Comparison of ENCODE assay signal across 21 mouse cellular contexts in the genomic region with DNA sequence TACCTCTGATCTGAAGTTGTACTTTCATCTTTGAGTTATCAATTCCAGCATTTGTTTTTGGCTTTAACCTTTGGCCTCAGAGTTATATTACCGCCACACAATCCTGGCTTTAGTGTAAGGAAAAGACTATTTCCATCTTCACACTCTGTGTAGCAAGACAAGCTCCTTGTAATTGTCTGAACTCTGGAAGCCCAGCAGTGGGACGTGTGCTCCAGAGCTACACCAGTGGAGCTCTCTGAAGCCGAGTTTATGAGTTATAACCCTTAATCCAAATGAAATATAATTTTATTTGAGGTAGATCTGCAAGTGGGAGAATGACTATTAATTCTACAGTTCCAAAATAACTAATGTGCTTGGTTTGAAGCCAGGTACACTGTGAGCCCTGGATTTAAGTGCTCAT.
DNase-seq lines count a peak whose midpoint lies in the region; ATAC-seq and TF ChIP-seq lines count a peak whose summit lies in the region.
"Had no signal": no experiment of that assay in that cellular context is flagged by ENCODE, and none has a peak within 500 bp of the region (broad histone marks: within the 10 kb centered on the region; RNA-seq: fewer than 3 reads in every experiment).

No protein-coding gene starts in this region.

- H3K4me3 ChIP-seq in limb, embryonic 13.5 days = no peak overlapping the region
- H3K4me3 ChIP-seq in limb, embryonic 10.5 days = no peak overlapping the region
- no peak overlapping the region for H3K4me3 ChIP-seq in limb, embryonic 14.5 days (replicated peaks; ENCODE audit: low read length)
- no peak overlapping the region for H3K4me3 ChIP-seq in limb, embryonic 15.5 days
- no peak overlapping the region for H3K4me3 ChIP-seq in hindbrain, embryonic 11.5 days (ENCODE audit: low read depth, low read length)

- H3K9ac ChIP-seq in limb, embryonic 13.5 days = no peak overlapping the region
- H3K9ac ChIP-seq in limb, embryonic 14.5 days (ENCODE audit: low read depth, low read length, severe bottlenecking) = no peak overlapping the region
- no peak overlapping the region for H3K9ac ChIP-seq in limb, embryonic 15.5 days
- no peak overlapping the region for H3K9ac ChIP-seq in hindbrain, embryonic 11.5 days (ENCODE audit: low read depth, low read length)

- 47% methylated on average over 3 of the region's 3 CpGs for WGBS in limb, embryonic 13.5 days
- 81% methylated on average over 3 of the region's 3 CpGs for WGBS in limb, embryonic 10.5 days
- 46% methylated on average over 3 of the region's 3 CpGs for WGBS in limb, embryonic 14.5 days
- 37% methylated on average over 3 of the region's 3 CpGs for WGBS in limb, embryonic 15.5 days
- 78% methylated on average over 3 of the region's 3 CpGs for WGBS in hindbrain, embryonic 11.5 days

- no peaks in the 10 kb centered on the region for H3K4me1 ChIP-seq in limb, embryonic 13.5 days
- H3K4me1 ChIP-seq in limb, embryonic 10.5 days = no peaks in the 10 kb centered on the region
- H3K4me1 ChIP-seq in limb, embryonic 14.5 days (ENCODE audit: control insufficient read depth, insufficient read depth, low read length) = no peaks in the 10 kb centered on the region
- H3K4me1 ChIP-seq in limb, embryonic 15.5 days = no peaks in the 10 kb centered on the region
- no peaks in the 10 kb centered on the region; the same call in 1 of the 2 replicates for H3K4me1 ChIP-seq in hindbrain, embryonic 11.5 days (replicated peaks; ENCODE audit: control insufficient read depth, insufficient read depth, low read length)

- no peaks in the 10 kb centered on the region for H3K36me3 ChIP-seq in limb, embryonic 13.5 days
- H3K36me3 ChIP-seq in limb, embryonic 10.5 days = no peaks in the 10 kb centered on the region
- no peaks in the 10 kb centered on the region for H3K36me3 ChIP-seq in limb, embryonic 14.5 days (ENCODE audit: control insufficient read depth, insufficient read depth, low read length)
- H3K36me3 ChIP-seq in limb, embryonic 15.5 days = no peaks in the 10 kb centered on the region
- no peaks in the 10 kb centered on the region for H3K36me3 ChIP-seq in hindbrain, embryonic 11.5 days (ENCODE audit: control insufficient read depth, insufficient read depth, low read length)
- H3K36me3 ChIP-seq: G1E had no signal

- no peak overlapping the region for H3K4me2 ChIP-seq in limb, embryonic 13.5 days (replicated peaks)
- no peak overlapping the region for H3K4me2 ChIP-seq in limb, embryonic 14.5 days (replicated peaks; ENCODE audit: low read depth, low read length, severe bottlenecking)
- H3K4me2 ChIP-seq in limb, embryonic 15.5 days = no peak overlapping the region
- no peak overlapping the region for H3K4me2 ChIP-seq in hindbrain, embryonic 11.5 days (replicated peaks; ENCODE audit: low read depth, low read length)

- TF ChIP-seq POLR2A in limb, embryonic 14.5 days (IDR thresholded peaks at IDR 0.05; ENCODE audit: borderline replicate concordance, extremely low read depth, insufficient read depth, insufficient read length) = no peak

- no peak for DNase-seq in limb, embryonic 10.5 days (ENCODE audit: low spot score)
- peak; percentile 59 for DNase-seq in limb, embryonic 14.5 days (ENCODE audit: low spot score)
- DNase-seq in lung, postnatal 14 days = no peak
- DNase-seq in hindbrain, embryonic 11.5 days (ENCODE audit: low spot score) = no peak
- DNase-seq: adrenal gland, adult 2 months; adrenal gland, adult 8-10 months; adrenal gland, postnatal 10 days; adrenal gland, postnatal 14 days; adrenal gland, postnatal 25 days; adrenal gland, postnatal 36 days; B cell, adult 2 months; cerebellum, adult 11 months; cerebellum, adult 11-12 months; cerebellum, adult 18-20 months had no signal

- ATAC-seq in limb, embryonic 13.5 days (ENCODE audit: low FRiP score, low read depth) = peak; percentile 72
- ATAC-seq in limb, embryonic 14.5 days (ENCODE audit: low FRiP score, low read depth) = peak; percentile 63; the same call in 1 of the 2 replicates
- peak; percentile 65; the same call in 1 of the 2 replicates for ATAC-seq in limb, embryonic 15.5 days (ENCODE audit: insufficient number of reproducible peaks, low FRiP score, low TSS enrichment, low read depth)
- no peak for ATAC-seq in hindbrain, embryonic 11.5 days (ENCODE audit: low FRiP score)
- ATAC-seq: activated CD4-positive, CD25-positive, alpha-beta regulatory T cell, adult 4 months; CD4-positive, CD25-positive, alpha-beta regulatory T cell, adult 4 months; Patski had no signal

- H3K9me3 ChIP-seq in limb, embryonic 13.5 days = no peaks in the 10 kb centered on the region
- no peaks in the 10 kb centered on the region for H3K9me3 ChIP-seq in limb, embryonic 10.5 days (replicated peaks)
- no peaks in the 10 kb centered on the region for H3K9me3 ChIP-seq in limb, embryonic 14.5 days (ENCODE audit: control insufficient read depth, low read length)
- H3K9me3 ChIP-seq in limb, embryonic 15.5 days = no peaks in the 10 kb centered on the region
- no peaks in the 10 kb centered on the region for H3K9me3 ChIP-seq in hindbrain, embryonic 11.5 days (ENCODE audit: control insufficient read depth, low read length)
- H3K9me3 ChIP-seq: G1E had no signal

- no peaks in the 10 kb centered on the region for H3K27me3 ChIP-seq in limb, embryonic 13.5 days
- no peaks in the 10 kb centered on the region for H3K27me3 ChIP-seq in limb, embryonic 10.5 days (ENCODE audit: low read depth, poor library complexity, severe bottlenecking)
- no peaks in the 10 kb centered on the region for H3K27me3 ChIP-seq in limb, embryonic 14.5 days (ENCODE audit: control insufficient read depth, insufficient read depth, low read length)
- no peaks in the 10 kb centered on the region for H3K27me3 ChIP-seq in limb, embryonic 15.5 days
- no peaks in the 10 kb centered on the region for H3K27me3 ChIP-seq in hindbrain, embryonic 11.5 days (ENCODE audit: control insufficient read depth, insufficient read depth, low read length)
- H3K27me3 ChIP-seq: CH12.LX, Patski had no signal

- H3K27ac ChIP-seq in limb, embryonic 13.5 days = no peak overlapping the region
- H3K27ac ChIP-seq in limb, embryonic 10.5 days = no peak overlapping the region
- no peak overlapping the region for H3K27ac ChIP-seq in limb, embryonic 14.5 days (replicated peaks; ENCODE audit: low read depth, low read length)
- H3K27ac ChIP-seq in limb, embryonic 15.5 days = no peak overlapping the region
- H3K27ac ChIP-seq in hindbrain, embryonic 11.5 days (ENCODE audit: low read depth, low read length) = no peak overlapping the region
